Mouse (Mus musculus): ENCODE data around the gene H2afj.
"Not testable (repeated sequence)": the region's sequence is repeated elsewhere in the genome, so short reads cannot be mapped to it uniquely, and the experiment has no call there.

H2afj gene

GRCm38 (mm10) chr6:136789391-136789971, 18.6 kb upstream of the H2afj start:
- no peaks in the 10 kb centered on the region for H3K36me3 ChIP-seq (ENCODE audit: insufficient read depth, low read length)
- no peak overlapping the region for H3K4me3 ChIP-seq (replicated peaks; ENCODE audit: low read length)
- peaks cover 11% of the 10 kb centered on the region; the same call in 1 of the 2 replicates for H3K27me3 ChIP-seq (ENCODE audit: insufficient read depth, low read length)
- peaks cover 6% of the 10 kb centered on the region; the same call in 1 of the 2 replicates for H3K4me1 ChIP-seq (replicated peaks; ENCODE audit: low read depth, low read length)
- H3K9me3 ChIP-seq (ENCODE audit: low read length), result no peaks in the 10 kb centered on the region
- TF ChIP-seq CTCF (conservative IDR thresholded peaks at IDR 0.05; ENCODE audit: low read length), result no peak
- no peak for TF ChIP-seq POU5F1 (IDR thresholded peaks at IDR 0.05; ENCODE audit: borderline replicate concordance, low read length)

- no peak overlapping the region for H3K4me3 ChIP-seq (replicated peaks; ENCODE audit: low read length)
- no peaks in the 10 kb centered on the region for H3K9me3 ChIP-seq (ENCODE audit: low read length)
- H3K4me1 ChIP-seq (replicated peaks; ENCODE audit: low read depth, low read length), result peaks cover 10% of the 10 kb centered on the region; the same call in 1 of the 2 replicates
- H3K27me3 ChIP-seq (ENCODE audit: insufficient read depth, low read length), result peaks cover 11% of the 10 kb centered on the region; the same call in 1 of the 2 replicates
- no peaks in the 10 kb centered on the region for H3K36me3 ChIP-seq (ENCODE audit: insufficient read depth, low read length)
- no peak for TF ChIP-seq NANOG (IDR thresholded peaks at IDR 0.05; ENCODE audit: borderline replicate concordance, low read length)
These were observed 14.9 kb upstream of the H2afj start for GRCm38 (mm10) chr6:136792884-136793758.

GRCm38 (mm10) chr6:136793831-136794525, 14.1 kb upstream of the H2afj start:
- TF ChIP-seq CTCF (conservative IDR thresholded peaks at IDR 0.05; ENCODE audit: low read length), result no peak
- Histone ChIP-seq H3K27me3 (ENCODE audit: insufficient read depth, low read length) (peaks cover 11% of the 10 kb centered on the region; the same call in 1 of the 2 replicates), H3K4me1 (replicated peaks; ENCODE audit: low read depth, low read length) (peaks cover 10% of the 10 kb centered on the region; the same call in 1 of the 2 replicates), H3K4me3 (replicated peaks; ENCODE audit: low read length) (no peak overlapping the region), H3K9me3 (ENCODE audit: low read length) (no peaks in the 10 kb centered on the region), H3K36me3 (ENCODE audit: insufficient read depth, low read length) (no peaks in the 10 kb centered on the region)

- no peaks in the 10 kb centered on the region for H3K36me3 ChIP-seq (ENCODE audit: insufficient read depth, low read length)
- no peak overlapping the region for H3K4me3 ChIP-seq (replicated peaks; ENCODE audit: low read length)
- TF ChIP-seq NANOG (IDR thresholded peaks at IDR 0.05; ENCODE audit: borderline replicate concordance, low read length), result no peak
- TF ChIP-seq POU5F1 (IDR thresholded peaks at IDR 0.05; ENCODE audit: borderline replicate concordance, low read length), result no peak
- TF ChIP-seq CTCF (conservative IDR thresholded peaks at IDR 0.05; ENCODE audit: low read length), result no peak
- peaks cover 11% of the 10 kb centered on the region; the same call in 1 of the 2 replicates for H3K27me3 ChIP-seq (ENCODE audit: insufficient read depth, low read length)
- no peaks in the 10 kb centered on the region for H3K9me3 ChIP-seq (ENCODE audit: low read length)
- peaks cover 10% of the 10 kb centered on the region; the same call in 1 of the 2 replicates for H3K4me1 ChIP-seq (replicated peaks; ENCODE audit: low read depth, low read length)
These were observed 12.9 kb upstream of the H2afj start for GRCm38 (mm10) chr6:136795110-136795509.

- Histone ChIP-seq H3K9me3 (ENCODE audit: low read length) (no peaks in the 10 kb centered on the region), H3K4me3 (replicated peaks; ENCODE audit: low read length) (no peak overlapping the region), H3K4me1 (replicated peaks; ENCODE audit: low read depth, low read length) (peaks cover 10% of the 10 kb centered on the region; the same call in 1 of the 2 replicates), H3K36me3 (ENCODE audit: insufficient read depth, low read length) (no peaks in the 10 kb centered on the region), H3K27me3 (ENCODE audit: insufficient read depth, low read length) (peaks cover 11% of the 10 kb centered on the region; the same call in 1 of the 2 replicates)
- TF ChIP-seq NANOG (IDR thresholded peaks at IDR 0.05; ENCODE audit: borderline replicate concordance, low read length), result no peak
- no peak for TF ChIP-seq CTCF (conservative IDR thresholded peaks at IDR 0.05; ENCODE audit: low read length)
- TF ChIP-seq POU5F1 (IDR thresholded peaks at IDR 0.05; ENCODE audit: borderline replicate concordance, low read length), result no peak
These were observed 12.2 kb upstream of the H2afj start for GRCm38 (mm10) chr6:136795850-136796249.

- H3K9me3 ChIP-seq (ENCODE audit: low read length); H3K27me3 ChIP-seq (ENCODE audit: insufficient read depth, low read length); H3K4me3 ChIP-seq (replicated peaks; ENCODE audit: low read length); H3K36me3 ChIP-seq (ENCODE audit: insufficient read depth, low read length): not testable (repeated sequence)
- peaks cover 10% of the 10 kb centered on the region for H3K4me1 ChIP-seq (replicated peaks; ENCODE audit: low read depth, low read length)
These were observed 10.0 kb upstream of the H2afj start for GRCm38 (mm10) chr6:136797874-136798693.

- H3K4me3 ChIP-seq (replicated peaks; ENCODE audit: low read length), result no peak overlapping the region
- no peaks in the 10 kb centered on the region for H3K9me3 ChIP-seq (ENCODE audit: low read length)
- peaks cover 18% of the 10 kb centered on the region for H3K4me1 ChIP-seq (replicated peaks; ENCODE audit: low read depth, low read length)
- no peaks in the 10 kb centered on the region for H3K27me3 ChIP-seq (ENCODE audit: insufficient read depth, low read length)
- no peaks in the 10 kb centered on the region for H3K36me3 ChIP-seq (ENCODE audit: insufficient read depth, low read length)
- TF ChIP-seq CTCF (conservative IDR thresholded peaks at IDR 0.05; ENCODE audit: low read length) (no peak), POU5F1 (IDR thresholded peaks at IDR 0.05; ENCODE audit: borderline replicate concordance, low read length) (no peak), NANOG (IDR thresholded peaks at IDR 0.05; ENCODE audit: borderline replicate concordance, low read length) (no peak)
These were observed 7.3 kb upstream of the H2afj start for GRCm38 (mm10) chr6:136800710-136801109.

GRCm38 (mm10) chr6:136801274-136801673, 6.8 kb upstream of the H2afj start:
- Histone ChIP-seq H3K4me3 (replicated peaks; ENCODE audit: low read length) (no peak overlapping the region), H3K27me3 (ENCODE audit: insufficient read depth, low read length) (no peaks in the 10 kb centered on the region), H3K9me3 (ENCODE audit: low read length) (no peaks in the 10 kb centered on the region), H3K36me3 (ENCODE audit: insufficient read depth, low read length) (no peaks in the 10 kb centered on the region), H3K4me1 (replicated peaks; ENCODE audit: low read depth, low read length) (peaks cover 17% of the 10 kb centered on the region)
- TF ChIP-seq POU5F1 (IDR thresholded peaks at IDR 0.05; ENCODE audit: borderline replicate concordance, low read length), result no peak
- TF ChIP-seq NANOG (IDR thresholded peaks at IDR 0.05; ENCODE audit: borderline replicate concordance, low read length), result no peak
- no peak for TF ChIP-seq CTCF (conservative IDR thresholded peaks at IDR 0.05; ENCODE audit: low read length)
